17 mouse cellular contexts compared by ENCODE assay signal in the genomic region with DNA sequence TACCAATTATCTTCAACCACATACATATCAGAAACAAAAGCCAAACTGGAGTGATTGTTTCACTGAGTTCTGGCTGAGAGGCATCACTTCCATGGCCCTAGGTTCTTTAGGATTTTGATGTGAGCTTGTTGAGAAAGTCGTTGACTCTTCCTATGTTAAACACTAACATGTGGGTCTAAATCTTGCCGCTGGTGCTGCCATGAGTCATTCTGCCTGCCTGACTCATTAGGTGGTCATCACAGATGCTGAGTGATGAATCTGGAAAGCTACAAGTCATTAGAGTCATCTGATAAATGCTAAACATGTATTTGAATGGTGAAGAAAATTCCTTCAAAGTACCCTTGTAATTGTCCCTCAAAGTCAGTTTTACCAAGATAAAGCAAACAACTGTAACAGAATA.
"Had no signal": no experiment of that assay in that cellular context is flagged by ENCODE, and none has a peak within 500 bp of the region (broad histone marks: within the 10 kb centered on the region; RNA-seq: fewer than 3 reads in every experiment).

No protein-coding gene starts in this region.

- H3K4me3 ChIP-seq: layer of hippocampus, adult 2 months; limb, embryonic 12.5 days; limb, embryonic 15.5 days; megakaryocyte, embryonic 14.5 days; midbrain, embryonic 10.5 days; midbrain, embryonic 13.5 days had no signal

- H3K4me2 ChIP-seq: limb, embryonic 12.5 days; limb, embryonic 15.5 days; liver, embryonic 11.5 days; lung, embryonic 14.5 days; midbrain, embryonic 13.5 days had no signal

- DNase-seq: kidney, adult 9 months; kidney, postnatal 14 days; layer of hippocampus, adult 9-11 months; layer of hippocampus, postnatal 36 days; left cerebral cortex, postnatal 4 days; liver, postnatal 0 days; lung, embryonic 14.5 days; lung, postnatal 36 days; thymus, adult 18-20 months; thymus, postnatal 36 days had no signal

- H3K27me3 ChIP-seq: limb, embryonic 12.5 days; limb, embryonic 15.5 days; megakaryocyte, embryonic 14.5 days; midbrain, embryonic 13.5 days had no signal

- H3K36me3 ChIP-seq: limb, embryonic 12.5 days; limb, embryonic 15.5 days; midbrain, embryonic 10.5 days; midbrain, embryonic 13.5 days had no signal
